Mouse (Mus musculus) T-cell, adult 2 months (primary cell): ENCODE data around the gene Gm17027.
"Not testable (repeated sequence)": the region's sequence is repeated elsewhere in the genome, so short reads cannot be mapped to it uniquely, and the experiment has no call there.

Experiments used
- DNase-seq: peaks from one replicate; pipeline ENCODE4 v3.0.0; 2022; ENCODE audit warnings: low spot score

Gene Gm17027

GRCm38 (mm10) chr14:42162522-42162921 lies at the start of gene Gm17027:
TSS of gene Gm17027 (minus strand) at chr14:42162622.
- not testable (repeated sequence) for DNase-seq

GRCm38 (mm10) chr14:42190691-42191090 lies 28.3 kb upstream of the Gm17027 start, which contains the start of gene Gm3573:
TSS of gene Gm3573 (minus strand) at chr14:42190791.
- DNase-seq: not testable (repeated sequence)

GRCm38 (mm10) chr14:42183936-42184335 lies 21.5 kb upstream of the Gm17027 start:
- DNase-seq: not testable (repeated sequence)

- DNase-seq: not testable (repeated sequence)
Measured at GRCm38 (mm10) chr14:42134571-42134970, 27.9 kb downstream of the Gm17027 start.

GRCm38 (mm10) chr14:42133806-42134205 lies 28.6 kb downstream of the Gm17027 start:
- DNase-seq: not testable (repeated sequence)

GRCm38 (mm10) chr14:42117269-42117668 lies 45.2 kb downstream of the Gm17027 start, which contains the start of gene Gm7951:
TSS of gene Gm7951 (minus strand) at chr14:42117369.
- not testable (repeated sequence) for DNase-seq
